Mouse (Mus musculus) frontal cortex, adult (tissue): Measurements from ENCODE around the gene Igf2r.

Experiments used
- ATAC-seq: cut with Nextera tagmentation; 2 replicates; pipeline ENCODE4 v1.9.2; 2017; ENCODE audit warnings: mild to moderate bottlenecking, moderate library complexity, mixed read lengths; ENCODE audit not compliant: low TSS enrichment

Gene Igf2r

DNA sequence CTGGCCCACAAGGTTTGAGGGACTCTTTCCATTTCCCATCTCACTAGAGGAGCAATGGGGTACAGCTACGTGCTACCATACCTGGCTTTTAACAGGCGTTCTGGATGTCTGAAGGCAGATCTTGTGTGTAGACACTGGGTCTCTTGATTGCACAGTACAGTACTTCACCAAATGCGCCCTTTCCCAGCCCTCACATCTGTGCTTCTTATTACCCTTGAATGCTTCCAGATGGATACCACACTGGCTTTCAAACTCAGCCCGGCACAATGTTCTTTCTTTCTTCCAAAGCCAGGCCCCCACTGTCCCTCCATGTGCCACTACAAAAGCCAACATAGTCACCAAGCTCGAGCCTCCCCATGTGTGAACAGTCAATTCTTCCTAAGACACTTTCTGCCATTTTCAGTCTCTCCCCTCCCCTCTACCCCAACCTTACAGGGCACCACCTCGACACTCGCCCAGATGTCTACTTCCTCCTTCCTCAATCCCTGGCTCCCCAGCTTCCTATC is 97.1 kb downstream of the Igf2r start:
- no peak for ATAC-seq

- no peak for ATAC-seq
Observed at GRCm38 (mm10) chr17:12671029-12671605, 98.3 kb downstream of the Igf2r start.

GRCm38 (mm10) chr17:12669363-12669679 is 100.1 kb downstream of the Igf2r start:
- ATAC-seq, result no peak

GRCm38 (mm10) chr17:12668478-12669362 is 100.7 kb downstream of the Igf2r start:
- ATAC-seq, result no peak

DNA sequence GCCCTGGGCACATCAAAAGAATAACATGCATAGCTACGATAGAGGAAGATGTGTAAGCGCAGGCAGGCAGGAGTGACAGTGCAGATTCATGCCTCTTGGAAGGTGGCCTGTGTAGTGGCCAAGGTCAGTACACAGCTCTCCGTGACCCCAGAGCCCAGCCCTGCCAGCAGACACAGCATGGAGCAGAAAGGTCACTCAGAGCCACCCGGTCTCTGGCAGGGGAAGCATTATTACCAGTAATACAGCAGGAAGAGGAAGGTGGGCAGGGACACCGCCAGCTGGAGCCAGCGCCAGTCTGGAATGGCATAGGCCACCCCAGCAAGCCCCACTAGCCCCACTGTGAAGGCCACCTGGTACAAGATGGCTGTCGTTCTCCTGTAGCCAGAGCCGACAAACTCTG is 105.3 kb downstream of the Igf2r start:
- no peak for ATAC-seq

GRCm38 (mm10) chr17:12660572-12661260 is 108.7 kb downstream of the Igf2r start:
- ATAC-seq, result no peak; the same call in 1 of the 2 replicates

DNA sequence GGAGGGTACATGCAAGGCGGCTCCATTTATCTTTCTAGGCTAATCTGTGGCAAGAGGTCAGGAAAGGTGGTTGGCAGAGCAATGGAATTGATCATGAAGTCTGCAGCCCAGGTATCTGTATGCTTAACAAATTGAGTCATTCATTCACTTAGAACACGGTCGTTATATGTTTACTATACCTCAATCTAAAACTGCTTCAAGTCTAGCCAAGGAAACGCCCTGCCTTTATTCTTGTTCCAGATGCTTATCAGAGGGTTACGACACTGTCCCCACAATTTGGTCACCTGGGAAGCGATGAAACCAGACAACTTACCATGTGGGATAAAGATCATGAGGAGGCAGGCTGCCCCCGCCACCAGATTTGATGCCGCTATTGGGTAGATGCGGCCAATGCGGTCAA is 110.2 kb downstream of the Igf2r start:
- no peak for ATAC-seq

- ATAC-seq, result no peak
Observed at GRCm38 (mm10) chr17:12658784-12659183, 110.7 kb downstream of the Igf2r start.

DNA sequence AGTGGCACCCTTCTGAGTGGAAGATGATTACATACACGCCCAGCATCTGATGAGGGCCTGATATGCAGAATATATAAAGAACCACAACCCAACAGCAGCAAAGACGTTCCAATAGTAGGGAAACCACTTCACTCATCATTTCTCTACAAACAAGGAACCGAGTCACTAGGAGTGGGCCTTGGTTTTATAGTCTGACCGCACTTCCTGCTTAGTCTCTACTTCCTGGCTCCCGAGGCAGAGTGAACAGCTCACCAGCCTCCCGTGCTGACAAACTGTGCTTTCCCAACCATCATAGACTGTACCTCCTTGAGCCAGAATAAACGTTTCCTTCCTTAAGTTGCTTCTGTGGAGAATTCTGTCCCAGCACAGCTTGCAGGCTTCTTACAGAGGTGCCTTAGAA is 113.6 kb downstream of the Igf2r start:
- ATAC-seq, result no peak

- ATAC-seq, result peak; percentile 92
Observed at GRCm38 (mm10) chr17:12654061-12654460, 115.4 kb downstream of the Igf2r start.

DNA sequence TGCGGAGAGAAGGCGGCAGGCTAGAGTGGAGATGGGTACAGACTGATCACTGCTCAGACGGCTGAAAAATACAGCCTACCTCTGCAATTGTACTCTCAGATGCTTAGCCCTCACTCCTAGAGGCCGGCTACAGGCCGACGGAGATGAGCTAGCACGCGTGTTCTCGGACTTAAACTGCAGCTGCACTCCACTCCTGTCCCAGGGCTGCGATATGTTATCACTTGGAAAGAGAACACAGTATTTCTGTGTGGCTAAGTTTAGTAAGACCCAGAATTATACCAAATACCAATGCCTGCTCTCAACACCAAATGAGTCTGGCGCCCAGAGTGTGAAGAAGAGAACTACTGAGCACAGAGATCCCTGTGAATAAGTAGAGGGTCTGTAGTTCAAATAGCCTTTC is 116.9 kb downstream of the Igf2r start:
- ATAC-seq, result peak; percentile 63

DNA sequence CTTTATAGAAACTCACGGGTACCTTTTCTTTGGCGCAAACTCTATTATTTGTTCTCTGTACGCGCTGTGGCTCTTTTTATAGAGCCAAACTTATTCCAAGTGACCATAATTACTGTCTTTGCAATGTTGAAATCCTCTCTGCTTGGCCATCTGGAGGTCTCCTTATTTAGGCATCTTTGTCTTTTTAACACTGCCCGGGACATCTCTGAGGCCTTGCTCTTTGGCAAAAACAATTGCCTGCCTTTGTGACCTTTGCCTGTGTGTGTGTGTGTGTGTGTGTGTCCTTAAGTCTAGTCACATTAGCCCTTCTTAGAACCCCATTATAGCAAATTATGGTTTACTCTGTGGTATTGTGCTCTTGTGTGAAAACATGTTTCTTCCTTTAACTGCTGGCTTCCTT is 124.0 kb downstream of the Igf2r start:
- no peak for ATAC-seq

GRCm38 (mm10) chr17:12641087-12641486 is 128.4 kb downstream of the Igf2r start:
- ATAC-seq, result no peak

GRCm38 (mm10) chr17:12639585-12639984 is 129.9 kb downstream of the Igf2r start:
- no peak for ATAC-seq

DNA sequence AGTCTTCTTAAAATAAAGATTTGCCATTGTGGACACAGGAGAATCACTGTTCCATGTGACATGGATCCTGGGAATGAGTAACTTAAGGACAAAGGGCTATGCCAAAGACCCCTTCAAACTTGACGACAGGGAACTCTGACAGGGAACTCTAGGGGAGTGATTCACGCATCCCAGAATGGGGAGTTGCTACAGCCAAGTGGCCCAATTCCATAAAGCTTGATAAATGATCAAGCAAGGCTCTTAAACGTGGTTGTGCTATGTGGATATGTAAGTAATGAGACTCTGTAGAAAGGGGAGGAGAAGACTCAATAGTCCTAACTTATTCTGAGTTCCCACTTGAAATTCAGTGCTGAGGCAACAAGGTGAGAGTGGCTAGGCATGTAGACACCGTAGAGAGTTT is 134.7 kb downstream of the Igf2r start:
- no peak for ATAC-seq
